Mouse (Mus musculus) megakaryocyte progenitor cell, adult 5-6 weeks (primary cell): ENCODE results near the gene Farsa. TPM values are rescaled to one million over a fixed set of nuclear protein-coding genes. Genes with fewer than 3 reads are reported as not detected.
A peak's percentile ranks its signal among the peaks of the same experiment; 100 is the strongest.

Experiments used
- ATAC-seq: replicated peaks from 2 replicates; pipeline ENCODE4 v1.8.0; 2016; ENCODE audit warnings: mild to moderate bottlenecking, moderate TSS enrichment, inconsistent platforms; ENCODE audit not compliant: poor library complexity
- total RNA-seq, 2 experiments: library from RNA; stranded (forward) in 1 of 2; stranded (reverse) in 1 of 2; fragments of 157-497, 149-512 nt in 1 of 2; fragments of 200-1000 nt in 1 of 2; gene quantifications; 2 replicates each; pipeline versions ENCODE4 v1.2.3 to v1.2.4; 2015 to 2017

Farsa gene
- total RNA-seq, 2 experiments from 2014 or later: 33.3 to 173 TPM

DNA sequence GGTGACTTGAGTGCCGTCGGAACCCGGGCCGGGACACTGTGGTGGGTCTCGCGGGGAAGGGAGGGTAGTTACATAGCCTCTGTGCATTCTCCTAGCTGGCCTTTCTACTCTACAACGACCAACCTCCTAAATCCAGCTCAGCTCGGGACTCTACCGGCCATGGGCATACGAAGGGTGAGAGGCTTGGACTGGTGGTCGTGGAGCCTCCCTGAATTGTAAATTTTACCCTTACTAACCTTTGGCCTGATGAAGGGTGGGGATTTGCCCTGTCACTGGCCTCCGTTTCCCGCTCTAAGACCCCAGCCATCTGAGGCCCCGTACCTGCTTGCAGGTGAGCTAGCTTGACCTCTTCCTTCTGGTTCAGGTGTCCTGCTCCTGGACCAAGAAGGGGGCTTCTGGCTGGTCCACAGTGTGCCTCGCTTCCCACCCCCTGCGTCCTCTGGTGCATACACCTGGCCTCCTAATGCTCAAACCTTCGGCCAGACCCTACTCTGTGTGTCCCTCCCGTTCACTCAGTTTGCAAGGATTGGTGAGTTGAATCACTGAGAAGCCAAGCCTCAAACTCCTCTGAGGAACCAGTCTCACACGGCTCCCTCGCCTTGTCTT lies 52.5 kb downstream of the Farsa start:
- ATAC-seq: no peak

GRCm38 (mm10) chr8:84909949-84910348 lies 53.2 kb downstream of the Farsa start:
- peak; percentile 16 for ATAC-seq

DNA sequence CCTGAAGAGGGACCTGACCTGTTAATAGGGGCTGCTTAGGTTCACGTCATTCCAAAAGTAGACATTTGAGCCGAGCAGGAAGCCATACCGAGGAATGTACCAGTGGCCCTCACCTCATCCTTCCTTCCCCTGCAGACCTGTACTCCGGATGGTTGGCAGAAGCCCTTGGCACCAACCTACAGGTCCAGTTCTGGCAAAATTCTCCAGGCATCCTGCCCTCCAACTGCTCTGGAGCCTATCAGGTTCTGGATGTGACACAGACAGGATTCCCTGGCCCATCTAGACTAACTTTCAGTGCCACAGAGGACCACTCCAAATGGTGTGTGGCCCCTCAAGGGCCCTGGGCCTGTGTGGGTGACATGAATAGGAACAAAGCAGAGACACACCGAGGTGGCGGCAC lies 53.8 kb downstream of the Farsa start:
- no peak for ATAC-seq

GRCm38 (mm10) chr8:84911854-84912253 lies 55.1 kb downstream of the Farsa start:
- no peak for ATAC-seq

- ATAC-seq: no peak
Observed at GRCm38 (mm10) chr8:84912391-84912790, 55.6 kb downstream of the Farsa start.

- ATAC-seq: peak; percentile 47
Observed at GRCm38 (mm10) chr8:84912895-84913501, 56.2 kb downstream of the Farsa start.

GRCm38 (mm10) chr8:84913502-84913900 lies 56.7 kb downstream of the Farsa start:
- no peak for ATAC-seq

GRCm38 (mm10) chr8:84913960-84914359 lies 57.2 kb downstream of the Farsa start:
- ATAC-seq: peak; percentile 54

DNA sequence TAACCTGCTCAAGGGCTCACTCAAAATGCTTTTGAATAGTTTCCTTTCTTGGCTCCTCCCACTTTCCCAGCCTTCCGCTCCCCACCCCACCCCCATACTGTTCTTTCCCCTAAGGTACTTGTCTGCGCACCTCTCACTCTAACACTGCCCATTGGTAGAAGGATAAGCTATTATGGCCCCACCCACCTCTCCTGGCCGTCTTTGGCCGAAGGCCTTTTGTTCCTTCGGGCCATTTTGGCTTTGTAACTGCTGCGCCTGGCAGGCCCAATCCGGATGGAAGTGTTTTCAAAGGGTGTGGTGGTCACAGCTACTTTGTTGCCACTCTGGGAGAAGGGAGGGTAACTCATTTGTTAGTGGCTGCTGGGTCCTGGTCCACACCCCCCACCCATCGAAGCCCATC lies 58.5 kb downstream of the Farsa start:
- no peak for ATAC-seq

- no peak for ATAC-seq
Observed at GRCm38 (mm10) chr8:84917781-84918180, 61.0 kb downstream of the Farsa start.

- no peak for ATAC-seq
Observed at GRCm38 (mm10) chr8:84918646-84919045, 61.9 kb downstream of the Farsa start.

Other genes with a start within 250 kb of the Farsa start
Only the 30 nearest of the 31 such genes appear.
- gene Ier2, start 194.1 kb upstream of the Farsa start, total RNA-seq (2015): 43.5 and 61.9 TPM in 2 replicates
- gene Ier2, start 194.1 kb upstream of the Farsa start, total RNA-seq (2017): 34.4 and 49.8 TPM in 2 replicates
- gene Trmt1, start 170.7 kb upstream of the Farsa start, total RNA-seq (2015): 56.0 and 64.4 TPM in 2 replicates
- 82.2 and 84.4 TPM in 2 replicates for gene Trmt1, start 170.7 kb upstream of the Farsa start, total RNA-seq (2017)
- 71.6 and 77.1 TPM in 2 replicates for gene Nacc1, start 169.1 kb upstream of the Farsa start, total RNA-seq (2015)
- gene Nacc1, start 169.1 kb upstream of the Farsa start, total RNA-seq (2017): 50.9 and 53.5 TPM in 2 replicates
- 56.3 and 72.0 TPM in 2 replicates for gene Lyl1, start 155.5 kb upstream of the Farsa start, total RNA-seq (2015)
- 58.0 and 65.6 TPM in 2 replicates for gene Lyl1, start 155.5 kb upstream of the Farsa start, total RNA-seq (2017)
- gene G430095P16Rik, start 134.0 kb upstream of the Farsa start, total RNA-seq (2015): 12.2 and 15.2 TPM in 2 replicates
- 3.7 and 8.5 TPM in 2 replicates for gene G430095P16Rik, start 134.0 kb upstream of the Farsa start, total RNA-seq (2017)
- gene Nfix, start 56.6 kb upstream of the Farsa start, total RNA-seq (2015): 44.4 and 46.9 TPM in 2 replicates
- 12.0 and 15.7 TPM in 2 replicates for gene Nfix, start 56.6 kb upstream of the Farsa start, total RNA-seq (2017)
- 2.2 and 2.4 TPM in 2 replicates for gene Dand5, start 34.2 kb upstream of the Farsa start, total RNA-seq (2015)
- gene Dand5, start 34.2 kb upstream of the Farsa start, total RNA-seq (2017): 1.7 and 4.0 TPM in 2 replicates
- 21.4 and 21.9 TPM in 2 replicates for gene Gadd45gip1, start 25.5 kb upstream of the Farsa start, total RNA-seq (2015)
- 51.2 and 57.4 TPM in 2 replicates for gene Gadd45gip1, start 25.5 kb upstream of the Farsa start, total RNA-seq (2017)
- 30.2 and 34.4 TPM in 2 replicates for gene Rad23a, start 16.3 kb upstream of the Farsa start, total RNA-seq (2015)
- 26.2 and 26.3 TPM in 2 replicates for gene Rad23a, start 16.3 kb upstream of the Farsa start, total RNA-seq (2017)
- 1,060 and 1,133 TPM in 2 replicates for gene Calr, start 10.1 kb upstream of the Farsa start, total RNA-seq (2015)
- gene Calr, start 10.1 kb upstream of the Farsa start, total RNA-seq (2017): 4,756 and 5,574 TPM in 2 replicates
- gene Syce2, start 15.1 kb downstream of the Farsa start, total RNA-seq (2015): 248 and 250 TPM in 2 replicates
- gene Syce2, start 15.1 kb downstream of the Farsa start, total RNA-seq (2017): 130 and 139 TPM in 2 replicates
- gene Gcdh, start 36.9 kb downstream of the Farsa start, total RNA-seq (2015): 17.4 and 19.0 TPM in 2 replicates
- gene Gcdh, start 36.9 kb downstream of the Farsa start, total RNA-seq (2017): 27.8 TPM in 2 replicates
- 12.3 and 22.4 TPM in 2 replicates for gene Klf1, start 44.9 kb downstream of the Farsa start, total RNA-seq (2015)
- 14.0 and 30.8 TPM in 2 replicates for gene Klf1, start 44.9 kb downstream of the Farsa start, total RNA-seq (2017)
- 16.8 and 23.7 TPM in 2 replicates for gene Dnase2a, start 51.6 kb downstream of the Farsa start, total RNA-seq (2015)
- gene Dnase2a, start 51.6 kb downstream of the Farsa start, total RNA-seq (2017): 52.7 and 73.5 TPM in 2 replicates
- gene Mast1, start 80.4 kb downstream of the Farsa start, total RNA-seq (2015): not detected in 2 replicates
- 0.03 TPM in 1 of 2 replicates, not detected in the other for gene Mast1, start 80.4 kb downstream of the Farsa start, total RNA-seq (2017)
- not detected in 2 replicates for gene Rtbdn, start 90.0 kb downstream of the Farsa start, total RNA-seq (2015)
- gene Rtbdn, start 90.0 kb downstream of the Farsa start, total RNA-seq (2017): not detected in 2 replicates
- gene Gm49661, start 112.4 kb downstream of the Farsa start, total RNA-seq (2015): not detected in 2 replicates
- not detected in 2 replicates for gene Gm49661, start 112.4 kb downstream of the Farsa start, total RNA-seq (2017)
- 266 and 310 TPM in 2 replicates for gene Prdx2, start 112.6 kb downstream of the Farsa start, total RNA-seq (2015)
- gene Prdx2, start 112.6 kb downstream of the Farsa start, total RNA-seq (2017): 340 and 388 TPM in 2 replicates
- 136 and 178 TPM in 2 replicates for gene Rnaseh2a, start 112.8 kb downstream of the Farsa start, total RNA-seq (2015)
- gene Rnaseh2a, start 112.8 kb downstream of the Farsa start, total RNA-seq (2017): 109 and 162 TPM in 2 replicates
- gene Junb, start 121.7 kb downstream of the Farsa start, total RNA-seq (2015): 14.7 and 26.1 TPM in 2 replicates
- 38.9 and 57.5 TPM in 2 replicates for gene Junb, start 121.7 kb downstream of the Farsa start, total RNA-seq (2017)
- gene Hook2, start 133.6 kb downstream of the Farsa start, total RNA-seq (2015): 1.9 and 3.8 TPM in 2 replicates
- gene Hook2, start 133.6 kb downstream of the Farsa start, total RNA-seq (2017): 7.2 and 8.5 TPM in 2 replicates
- not detected in 2 replicates for gene Best2, start 157.5 kb downstream of the Farsa start, total RNA-seq (2015)
- not detected in 2 replicates for gene Best2, start 157.5 kb downstream of the Farsa start, total RNA-seq (2017)
- gene Asna1, start 168.3 kb downstream of the Farsa start, total RNA-seq (2015): 68.4 and 69.0 TPM in 2 replicates
- 78.2 and 83.7 TPM in 2 replicates for gene Asna1, start 168.3 kb downstream of the Farsa start, total RNA-seq (2017)
- 132 and 138 TPM in 2 replicates for gene Trir, start 169.8 kb downstream of the Farsa start, total RNA-seq (2015)
- gene Trir, start 169.8 kb downstream of the Farsa start, total RNA-seq (2017): 212 and 224 TPM in 2 replicates
- 16.2 and 16.7 TPM in 2 replicates for gene Tnpo2, start 179.9 kb downstream of the Farsa start, total RNA-seq (2015)
- 20.4 and 22.0 TPM in 2 replicates for gene Tnpo2, start 179.9 kb downstream of the Farsa start, total RNA-seq (2017)
- 4.4 and 4.9 TPM in 2 replicates for gene Fbxw9, start 203.1 kb downstream of the Farsa start, total RNA-seq (2015)
- 3.2 and 3.5 TPM in 2 replicates for gene Fbxw9, start 203.1 kb downstream of the Farsa start, total RNA-seq (2017)
- not detected in 2 replicates for gene Gm5741, start 211.0 kb downstream of the Farsa start, total RNA-seq (2015)
- gene Gm5741, start 211.0 kb downstream of the Farsa start, total RNA-seq (2017): not detected in 2 replicates
- 60.4 and 69.7 TPM in 2 replicates for gene Dhps, start 214.8 kb downstream of the Farsa start, total RNA-seq (2015)
- gene Dhps, start 214.8 kb downstream of the Farsa start, total RNA-seq (2017): 24.6 and 24.7 TPM in 2 replicates
- gene Wdr83os, start 223.8 kb downstream of the Farsa start, total RNA-seq (2015): 159 and 193 TPM in 2 replicates
- 40.3 and 41.4 TPM in 2 replicates for gene Wdr83os, start 223.8 kb downstream of the Farsa start, total RNA-seq (2017)
- gene Wdr83, start 224.3 kb downstream of the Farsa start, total RNA-seq (2015): 33.1 and 44.3 TPM in 2 replicates
- gene Wdr83, start 224.3 kb downstream of the Farsa start, total RNA-seq (2017): 23.5 and 33.7 TPM in 2 replicates